Mouse (Mus musculus) lung, postnatal 0 days (tissue): ENCODE measurements around the gene Fxyd3. TPM values are rescaled to one million over a fixed set of nuclear protein-coding genes. Genes with fewer than 3 reads are reported as not detected.

ENCODE experiments used
- ATAC-seq: fragments of 200-750 bp; cut with Nextera tagmentation; 2 replicates; pipeline ENCODE4 v1.8.0; 2017; ENCODE audit warnings: moderate library complexity
- DNase-seq: peaks from one replicate; pipeline ENCODE4 v3.0.0-alpha.2; 2016; ENCODE audit warnings: low spot score
- H3K27ac ChIP-seq: fragments of 300-500 bp; sonication (generic); 2 replicates; pipeline ENCODE4 v1.5.1; 2014; ENCODE audit warnings: antibody characterized with exemption, mild to moderate bottlenecking, low read length, mixed read lengths
- H3K27me3 ChIP-seq: fragments of 300-500 bp; sonication (generic); replicated peaks from 2 replicates; pipeline ENCODE4 v1.6.1; 2014; ENCODE audit warnings: low read length, mixed read lengths; ENCODE audit not compliant: insufficient read depth
- H3K36me3 ChIP-seq: fragments of 300-500 bp; sonication (generic); 2 replicates; pipeline ENCODE4 v1.6.1; 2014; ENCODE audit warnings: low read length, mixed read lengths; ENCODE audit not compliant: insufficient read depth
- H3K4me1 ChIP-seq: fragments of 300-500 bp; sonication (generic); 2 replicates; pipeline ENCODE4 v1.6.1; 2014; ENCODE audit warnings: antibody characterized with exemption, low read depth, low read length, mixed read lengths; ENCODE audit not compliant: insufficient read depth
- H3K4me2 ChIP-seq: fragments of 300-500 bp; sonication (generic); replicated peaks from 2 replicates; pipeline ENCODE4 v1.6.1; 2014; ENCODE audit warnings: low read depth, mild to moderate bottlenecking, low read length, moderate library complexity, mixed read lengths
- H3K4me3 ChIP-seq: fragments of 300-500 bp; sonication (generic); 2 replicates; pipeline ENCODE4 v1.5.1; 2014; ENCODE audit warnings: low read depth, low read length
- H3K9ac ChIP-seq: fragments of 300-500 bp; sonication (generic); replicated peaks from 2 replicates; pipeline ENCODE4 v1.6.1; 2014; ENCODE audit warnings: low read depth, mild to moderate bottlenecking
- H3K9me3 ChIP-seq: fragments of 300-500 bp; sonication (generic); 2 replicates; pipeline ENCODE4 v1.6.1; 2016; ENCODE audit warnings: low read length, mixed read lengths
- CTCF ChIP-seq: IDR thresholded peaks from 2 replicates; pipeline ENCODE4 v1.5.1; 2016; ENCODE audit warnings: antibody characterized with exemption, mild to moderate bottlenecking
- EP300 ChIP-seq: IDR thresholded peaks from 2 replicates; pipeline ENCODE4 v1.6.1; 2016; ENCODE audit warnings: antibody characterized with exemption, mild to moderate bottlenecking, control low read depth
- WGBS: fragments of 180-500 bp; shearing (Covaris S2); extraction: QIAGEN DNeasy Blood & Tissue Kit; methylation state at CpG from one replicate; pipeline ENCODE4 v1.1.7; 2014; 5-methylcytosine and 5-hydroxymethylcytosine counted together
- polyA plus RNA-seq: library from polyadenylated mRNA; unstranded; fragments of >200 nt; fragmentation: Nextera tagmentation; extraction: Ambion mirVana; gene quantifications from 2 replicates; pipeline ENCODE4 v1.2.1, GENCODE M21; 2015

Gene Fxyd3
- polyA plus RNA-seq, 1 experiment from 2014 or later, result 78.1 TPM

DNA sequence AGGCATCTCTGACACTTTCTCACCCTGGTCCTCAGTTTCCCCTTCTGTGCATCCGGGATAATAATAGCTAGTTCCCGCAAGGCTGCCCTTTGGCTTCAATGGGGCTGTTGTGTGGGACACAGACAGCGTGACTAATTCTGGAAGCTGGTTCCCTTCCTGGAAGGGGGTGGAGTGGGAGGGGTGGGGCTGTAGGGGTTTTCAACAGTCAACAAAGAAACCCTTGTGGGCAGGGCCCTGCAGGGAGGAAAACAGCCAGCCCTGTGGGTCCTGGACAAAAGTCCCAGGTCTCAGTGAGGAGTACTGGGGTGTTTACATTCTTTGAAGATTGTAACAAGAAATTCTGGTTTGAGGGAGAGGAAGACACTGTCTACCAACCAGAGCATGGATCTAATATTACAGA is 8.7 kb upstream of the Fxyd3 start:
- ATAC-seq (peak; percentile 71), DNase-seq (peak; percentile 53)
- peak overlapping the region; percentile 29; the same call in 1 of the 2 replicates for H3K27ac ChIP-seq

DNA sequence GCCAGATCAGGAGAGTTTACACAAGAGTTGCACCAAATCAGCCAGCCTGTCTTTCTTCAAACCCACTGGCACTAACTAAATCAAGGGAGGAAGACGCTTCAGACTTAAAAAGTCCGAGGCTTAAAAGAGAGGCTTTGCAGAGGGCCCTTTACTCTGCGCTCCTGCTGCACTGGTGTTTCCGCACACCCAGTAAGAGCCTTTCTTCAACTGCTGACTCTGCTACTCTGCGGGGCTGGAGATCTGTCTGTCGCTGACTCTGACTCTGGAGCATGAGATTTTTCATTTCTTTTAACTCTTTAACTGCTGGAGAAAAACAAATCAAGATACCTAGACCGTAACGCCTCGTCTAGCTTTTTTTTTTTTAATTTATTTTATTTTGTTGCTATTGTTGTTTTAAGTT is 7.6 kb upstream of the Fxyd3 start:
- Histone ChIP-seq H3K27me3 (no peaks in the 10 kb centered on the region), H3K36me3 (no peaks in the 10 kb centered on the region), H3K4me3 (no peak overlapping the region), H3K27ac (no peak overlapping the region), H3K9me3 (no peaks in the 10 kb centered on the region), H3K9ac (no peak overlapping the region), H3K4me1 (peaks cover 4% of the 10 kb centered on the region; the same call in 1 of the 2 replicates), H3K4me2 (no peak overlapping the region)
- TF ChIP-seq CTCF (no peak), EP300 (no peak)
- peak; percentile 21 for DNase-seq
- ATAC-seq, result no peak
- WGBS, result 40% methylated on average over 9 of the region's 9 CpGs

More for the DNA sequence above, 8.7 kb upstream of the Fxyd3 start:
- no peaks in the 10 kb centered on the region for H3K36me3 ChIP-seq
- no peak overlapping the region for H3K4me3 ChIP-seq
- no peak overlapping the region for H3K4me2 ChIP-seq
- no peaks in the 10 kb centered on the region for H3K9me3 ChIP-seq
- H3K4me1 ChIP-seq, result peaks cover 4% of the 10 kb centered on the region; the same call in 1 of the 2 replicates
- WGBS, result 22% methylated on average over 3 of the region's 3 CpGs
- H3K9ac ChIP-seq, result no peak overlapping the region
- no peaks in the 10 kb centered on the region for H3K27me3 ChIP-seq
- TF ChIP-seq EP300, result peak; percentile 27; the same call in 1 of the 2 replicates
- no peak for TF ChIP-seq CTCF

DNA sequence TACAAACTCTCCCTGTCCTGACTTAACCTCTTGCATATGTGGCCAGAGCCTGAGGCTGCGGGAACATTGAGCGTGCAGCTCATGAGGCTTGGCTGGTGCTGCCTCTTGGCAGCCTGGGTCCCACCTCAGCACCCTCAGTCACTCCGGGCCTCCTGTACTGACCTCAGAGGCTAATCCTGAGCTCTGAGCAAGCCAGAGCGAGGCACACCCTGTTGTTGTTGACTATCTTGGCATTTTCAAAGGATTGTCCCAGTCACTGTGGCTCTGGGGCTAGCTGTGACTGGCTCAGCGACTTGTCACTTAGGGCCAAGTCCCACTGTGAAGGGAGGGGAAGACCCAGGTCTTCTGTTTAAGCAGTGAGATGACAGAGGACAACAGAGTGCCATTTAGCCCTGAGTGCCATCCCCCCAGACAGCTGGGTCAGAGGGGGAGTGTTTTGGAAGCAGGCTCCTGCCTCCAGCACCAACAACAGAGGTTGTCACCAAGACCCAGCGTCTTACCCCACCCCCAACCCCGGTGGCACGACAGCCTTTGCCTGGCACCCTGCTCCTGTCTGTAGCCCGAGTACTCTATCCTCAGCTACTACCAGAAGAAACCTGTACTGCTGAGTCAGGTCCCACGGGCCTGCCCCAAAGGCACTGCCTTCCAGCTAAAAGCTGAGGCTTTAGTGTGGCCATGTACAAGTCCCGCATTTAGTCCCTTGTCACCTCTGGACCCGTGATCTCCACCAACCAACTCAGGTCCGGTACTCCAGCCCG is 6.5 kb upstream of the Fxyd3 start:
- peak; percentile 52 for ATAC-seq
- 67% methylated on average over 13 of the region's 14 CpGs for WGBS
- Histone ChIP-seq H3K9me3 (no peaks in the 10 kb centered on the region), H3K4me1 (peaks cover 4% of the 10 kb centered on the region; the same call in 1 of the 2 replicates), H3K4me2 (no peak overlapping the region), H3K36me3 (no peaks in the 10 kb centered on the region), H3K9ac (no peak overlapping the region), H3K27me3 (no peaks in the 10 kb centered on the region), H3K27ac (no peak overlapping the region; the same call in 1 of the 2 replicates), H3K4me3 (no peak overlapping the region)
- TF ChIP-seq EP300 (no peak), CTCF (no peak)
- peak; percentile 43 for DNase-seq

GRCm38 (mm10) chr7:31082106-31082505 is 5.6 kb upstream of the Fxyd3 start:
- ATAC-seq, result no peak
- Histone ChIP-seq H3K27me3 (no peaks in the 10 kb centered on the region), H3K9ac (no peak overlapping the region), H3K4me2 (no peak overlapping the region), H3K27ac (no peak overlapping the region), H3K4me3 (no peak overlapping the region), H3K9me3 (no peaks in the 10 kb centered on the region), H3K36me3 (no peaks in the 10 kb centered on the region), H3K4me1 (peaks cover 4% of the 10 kb centered on the region; the same call in 1 of the 2 replicates)
- TF ChIP-seq CTCF (no peak), EP300 (no peak)
- DNase-seq, result no peak

DNA sequence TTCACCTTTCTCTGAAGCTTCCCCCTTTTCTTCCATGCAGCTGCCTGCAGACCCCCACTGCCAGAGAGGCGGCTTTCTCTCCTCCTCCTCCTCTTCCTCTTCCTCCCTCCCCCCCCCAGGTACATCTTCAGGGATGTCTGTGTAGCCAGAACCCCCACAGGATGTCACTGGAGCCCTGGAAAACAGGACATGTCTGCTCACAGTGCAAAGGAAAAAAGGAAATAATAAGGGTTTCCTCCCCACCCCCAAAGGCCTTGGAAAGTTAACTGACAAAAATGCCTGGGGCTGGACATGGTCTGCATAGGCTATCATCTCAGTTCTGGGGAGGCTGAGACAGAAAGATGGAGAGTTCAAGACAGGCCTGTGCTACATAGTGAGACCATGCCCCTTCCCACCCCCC is 4.6 kb upstream of the Fxyd3 start:
- H3K4me2 ChIP-seq, result no peak overlapping the region
- no peak for DNase-seq
- H3K27me3 ChIP-seq, result no peaks in the 10 kb centered on the region
- 22% methylated on average over 1 of the region's 1 CpGs for WGBS
- TF ChIP-seq CTCF (no peak), EP300 (no peak)
- no peaks in the 10 kb centered on the region for H3K9me3 ChIP-seq
- no peak for ATAC-seq
- H3K27ac ChIP-seq, result no peak overlapping the region
- H3K4me3 ChIP-seq, result no peak overlapping the region
- H3K36me3 ChIP-seq, result no peaks in the 10 kb centered on the region
- no peak overlapping the region for H3K9ac ChIP-seq
- H3K4me1 ChIP-seq, result peaks cover 4% of the 10 kb centered on the region; the same call in 1 of the 2 replicates

DNA sequence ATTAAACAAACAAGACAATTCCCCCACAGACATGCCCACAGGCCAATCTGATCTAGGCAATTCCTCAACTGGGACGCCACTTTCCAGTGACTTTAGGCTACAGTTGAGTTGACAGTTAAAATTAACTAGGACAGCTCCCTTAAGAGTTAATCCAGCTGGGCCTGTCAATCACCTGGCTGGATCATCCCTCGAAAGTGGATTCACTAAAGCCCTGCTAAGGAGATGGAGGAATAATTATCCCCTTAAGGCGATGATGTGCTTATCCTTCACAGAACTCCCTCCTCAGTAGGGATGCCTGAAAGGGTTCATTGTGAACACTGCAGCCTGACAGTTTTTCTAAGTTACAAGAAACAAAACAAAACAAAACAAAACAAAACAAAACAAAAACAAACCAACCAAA is 4.1 kb upstream of the Fxyd3 start:
- no peaks in the 10 kb centered on the region for H3K9me3 ChIP-seq
- H3K4me1 ChIP-seq, result peaks cover 4% of the 10 kb centered on the region; the same call in 1 of the 2 replicates

More for the DNA sequence above, 4.1 kb upstream of the Fxyd3 start:
- no peak for DNase-seq
- no peaks in the 10 kb centered on the region for H3K27me3 ChIP-seq
- ATAC-seq, result no peak
- H3K27ac ChIP-seq, result no peak overlapping the region
- no peak overlapping the region for H3K4me2 ChIP-seq
- TF ChIP-seq EP300 (no peak), CTCF (no peak)
- H3K9ac ChIP-seq, result no peak overlapping the region
- H3K36me3 ChIP-seq, result no peaks in the 10 kb centered on the region
- WGBS, result 62% methylated on average over 3 of the region's 3 CpGs
- H3K4me3 ChIP-seq, result no peak overlapping the region
